Mouse (Mus musculus): ENCODE data around the gene Il9.

GRCm38 (mm10) chr13:56516816-56517215, 34.8 kb upstream of the Il9 start:
- TF ChIP-seq CTCF (IDR thresholded peaks at IDR 0.05; ENCODE audit: low read depth) (no peak), EP300 (IDR thresholded peaks at IDR 0.05; ENCODE audit: low read depth) (no peak)
